Mouse (Mus musculus): ENCODE data around the gene Kncn. TPM values are rescaled to one million over a fixed set of nuclear protein-coding genes. Genes with fewer than 3 reads are reported as not detected.

The Kncn gene
- polyA plus RNA-seq (2014; fragmentation: Nextera tagmentation; extraction: Ambion mirVana), result not detected in 2 replicates

- H3K4me1 ChIP-seq (replicated peaks; ENCODE audit: control insufficient read depth, insufficient read depth, low read length), result peaks cover 7% of the 10 kb centered on the region
- H3K4me3 ChIP-seq (ENCODE audit: low read depth, low read length), result no peak within 1 kb of the TSS
- no peaks in the 10 kb centered on the region for H3K36me3 ChIP-seq (ENCODE audit: control insufficient read depth, insufficient read depth, low read length)
- WGBS, result 73% methylated on average over 6 of the region's 6 CpGs
- no peaks in the 10 kb centered on the region for H3K9me3 ChIP-seq (ENCODE audit: control insufficient read depth, low read length)
- no peak for ATAC-seq (ENCODE audit: low FRiP score)
- no peak within 1 kb of the TSS for H3K4me2 ChIP-seq (replicated peaks; ENCODE audit: low read depth, low read length)
- no peak within 1 kb of the TSS for H3K27ac ChIP-seq (ENCODE audit: low read depth, low read length)
- H3K9ac ChIP-seq (ENCODE audit: low read depth, low read length), result no peak within 1 kb of the TSS
- H3K27me3 ChIP-seq (ENCODE audit: control insufficient read depth, insufficient read depth, low read length), result no peaks in the 10 kb centered on the region
- no peak for DNase-seq (ENCODE audit: low spot score)
Measured at GRCm38 (mm10) chr4:115884022-115884421, at the start of gene Kncn. Gene Kncn, plus strand, starts transcription at chr4:115884400.

- ATAC-seq (ENCODE audit: low FRiP score), result no peak
- H3K9me3 ChIP-seq (ENCODE audit: control insufficient read depth, low read length), result no peaks in the 10 kb centered on the region
Measured at GRCm38 (mm10) chr4:115835576-115835975, 48.6 kb upstream of the Kncn start.

DNA sequence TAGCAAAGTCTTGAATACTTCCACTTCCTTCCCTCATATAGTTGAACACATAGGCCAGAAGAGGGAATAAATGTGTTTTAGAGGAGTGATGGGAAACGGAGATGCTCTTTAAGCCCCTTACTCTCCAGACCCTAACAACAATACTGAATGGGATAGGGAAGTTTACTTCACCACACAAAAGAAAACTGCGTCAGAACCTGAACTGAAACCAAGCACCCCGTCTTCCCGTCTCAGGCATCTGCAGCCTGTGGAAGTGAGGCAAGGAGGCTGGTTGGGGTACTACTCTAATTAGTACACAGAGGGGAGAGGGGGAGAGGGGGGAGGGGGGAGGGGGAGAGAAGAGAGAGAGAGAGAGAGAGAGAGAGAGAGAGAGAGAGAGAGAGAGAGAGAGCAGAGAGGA is 46.0 kb upstream of the Kncn start:
- H3K27ac ChIP-seq (ENCODE audit: low read depth, low read length), result no peak overlapping the region
- peak overlapping the region; percentile 48; the same call in 1 of the 2 replicates for H3K4me2 ChIP-seq (replicated peaks; ENCODE audit: low read depth, low read length)
- 84% methylated on average over 4 of the region's 4 CpGs for WGBS
- H3K9ac ChIP-seq (ENCODE audit: low read depth, low read length), result no peak overlapping the region
- no peak overlapping the region for H3K4me3 ChIP-seq (ENCODE audit: low read depth, low read length)
- H3K27me3 ChIP-seq (ENCODE audit: control insufficient read depth, insufficient read depth, low read length), result no peaks in the 10 kb centered on the region
- no peaks in the 10 kb centered on the region for H3K9me3 ChIP-seq (ENCODE audit: control insufficient read depth, low read length)
- DNase-seq (ENCODE audit: low spot score) (no peak), ATAC-seq (ENCODE audit: low FRiP score) (no peak)
- no peaks in the 10 kb centered on the region; the same call in 1 of the 2 replicates for H3K4me1 ChIP-seq (replicated peaks; ENCODE audit: control insufficient read depth, insufficient read depth, low read length)
- 0 out of 2 replicates have a peak, but pooled peaks cover 2% of the 10 kb centered on the region for H3K36me3 ChIP-seq (ENCODE audit: control insufficient read depth, insufficient read depth, low read length)

More at GRCm38 (mm10) chr4:115835576-115835975, 48.6 kb upstream of the Kncn start:
- Histone ChIP-seq H3K27ac (ENCODE audit: low read depth, low read length) (no peak overlapping the region), H3K36me3 (ENCODE audit: control insufficient read depth, insufficient read depth, low read length) (no peaks in the 10 kb centered on the region), H3K27me3 (ENCODE audit: control insufficient read depth, insufficient read depth, low read length) (no peaks in the 10 kb centered on the region), H3K4me2 (replicated peaks; ENCODE audit: low read depth, low read length) (no peak overlapping the region), H3K9ac (ENCODE audit: low read depth, low read length) (no peak overlapping the region), H3K4me3 (ENCODE audit: low read depth, low read length) (no peak overlapping the region), H3K4me1 (replicated peaks; ENCODE audit: control insufficient read depth, insufficient read depth, low read length) (no peaks in the 10 kb centered on the region; the same call in 1 of the 2 replicates)
- DNase-seq (ENCODE audit: low spot score), result no peak
- WGBS, result 82% methylated on average over 2 of the region's 2 CpGs

DNA sequence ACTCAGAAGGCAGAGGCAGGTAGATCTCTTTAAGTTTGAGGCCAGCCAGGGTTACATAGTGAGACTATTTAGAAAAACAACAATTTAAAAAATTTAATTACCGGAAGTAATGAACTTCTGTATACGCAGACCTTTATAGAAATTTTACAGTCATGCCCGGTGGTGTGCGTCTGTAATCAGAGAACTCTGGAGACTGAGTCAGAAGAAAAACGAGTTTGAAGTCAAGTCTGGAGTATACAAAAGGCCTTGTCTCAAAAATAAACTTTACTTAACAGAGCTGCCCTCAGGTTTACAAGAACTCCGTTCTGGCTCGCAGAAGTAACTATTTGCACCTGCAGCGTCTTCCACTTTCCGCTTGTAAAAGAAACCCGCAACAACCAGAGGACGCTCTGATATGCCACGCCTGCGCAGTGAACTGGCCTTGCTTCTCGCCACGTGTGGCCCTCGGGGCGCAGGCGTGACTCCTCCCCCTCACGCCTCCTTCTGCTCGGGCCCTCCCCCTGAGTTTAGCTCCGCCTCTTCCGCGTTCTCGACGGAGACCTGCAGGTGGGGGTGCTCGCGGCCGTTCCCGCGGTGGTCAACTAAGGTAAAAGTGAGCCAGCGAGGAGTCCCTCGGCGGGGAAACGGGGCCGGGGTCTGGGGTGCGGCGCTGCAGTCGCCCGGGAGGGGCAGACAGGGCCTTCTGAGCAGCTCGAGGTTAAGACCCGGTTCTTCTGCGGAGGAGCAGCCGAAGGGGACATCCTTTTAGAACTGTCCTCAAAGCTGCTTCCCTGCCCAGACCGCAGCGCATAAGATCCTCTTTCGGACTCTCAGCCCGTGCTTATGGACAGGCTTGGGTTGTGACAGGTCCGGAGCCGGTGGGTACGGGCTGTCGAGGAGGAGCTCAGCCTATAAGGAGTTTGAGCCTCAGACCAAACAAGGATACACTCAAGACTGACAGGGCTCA is 45.2 kb upstream of the Kncn start, which contains the start of gene Mknk1:
Gene Mknk1 (plus strand): TSS at position 503 of the 946 bp plus-strand sequence.
- H3K36me3 ChIP-seq (ENCODE audit: control insufficient read depth, insufficient read depth, low read length), result 0 out of 2 replicates have a peak, but pooled peaks cover 2% of the 10 kb centered on the region
- DNase-seq (ENCODE audit: low spot score), result peak; percentile 95
- H3K4me1 ChIP-seq (replicated peaks; ENCODE audit: control insufficient read depth, insufficient read depth, low read length), result no peaks in the 10 kb centered on the region; the same call in 1 of the 2 replicates
- H3K9me3 ChIP-seq (ENCODE audit: control insufficient read depth, low read length), result no peaks in the 10 kb centered on the region
- H3K9ac ChIP-seq (ENCODE audit: low read depth, low read length), result peak within 1 kb of the TSS; percentile 73
- no peaks in the 10 kb centered on the region for H3K27me3 ChIP-seq (ENCODE audit: control insufficient read depth, insufficient read depth, low read length)
- peak within 1 kb of the TSS; percentile 74 for H3K4me3 ChIP-seq (ENCODE audit: low read depth, low read length)
- WGBS, result 3% methylated on average over 51 of the region's 51 CpGs
- H3K4me2 ChIP-seq (replicated peaks; ENCODE audit: low read depth, low read length), result peak within 1 kb of the TSS; percentile 48
- ATAC-seq (ENCODE audit: low FRiP score), result peak; percentile 95
- no peak within 1 kb of the TSS for H3K27ac ChIP-seq (ENCODE audit: low read depth, low read length)

DNA sequence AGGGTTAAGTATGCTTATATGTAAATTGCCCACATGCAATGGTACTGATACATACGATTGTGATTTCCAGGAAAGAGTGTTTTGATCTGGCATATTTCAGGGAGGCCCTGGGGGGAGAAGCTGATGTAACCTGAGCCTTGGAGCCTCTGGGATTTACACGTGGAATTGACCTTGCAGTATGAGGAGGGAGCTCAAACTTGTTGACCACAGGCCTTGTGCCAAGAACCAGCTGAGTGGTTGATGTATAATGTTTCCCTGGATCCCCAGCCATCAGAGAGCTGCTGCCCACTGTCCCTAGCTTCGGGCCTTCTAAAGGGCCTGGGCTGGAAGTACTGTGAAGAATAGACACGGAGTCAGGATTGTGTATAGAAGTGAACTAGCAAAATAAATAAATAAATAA is 44.2 kb upstream of the Kncn start:
- H3K4me2 ChIP-seq (replicated peaks; ENCODE audit: low read depth, low read length), result peak overlapping the region; percentile 48; the same call in 1 of the 2 replicates
- H3K27me3 ChIP-seq (ENCODE audit: control insufficient read depth, insufficient read depth, low read length), result no peaks in the 10 kb centered on the region
- 0 out of 2 replicates have a peak, but pooled peaks cover 2% of the 10 kb centered on the region for H3K36me3 ChIP-seq (ENCODE audit: control insufficient read depth, insufficient read depth, low read length)
- H3K4me3 ChIP-seq (ENCODE audit: low read depth, low read length), result peak overlapping the region; percentile 2; the same call in 1 of the 2 replicates
- H3K9ac ChIP-seq (ENCODE audit: low read depth, low read length), result no peak overlapping the region
- no peak for DNase-seq (ENCODE audit: low spot score)
- ATAC-seq (ENCODE audit: low FRiP score), result no peak
- H3K27ac ChIP-seq (ENCODE audit: low read depth, low read length), result no peak overlapping the region
- no peaks in the 10 kb centered on the region for H3K9me3 ChIP-seq (ENCODE audit: control insufficient read depth, low read length)
- H3K4me1 ChIP-seq (replicated peaks; ENCODE audit: control insufficient read depth, insufficient read depth, low read length), result no peaks in the 10 kb centered on the region; the same call in 1 of the 2 replicates
- WGBS, result 58% methylated on average over 4 of the region's 4 CpGs

DNA sequence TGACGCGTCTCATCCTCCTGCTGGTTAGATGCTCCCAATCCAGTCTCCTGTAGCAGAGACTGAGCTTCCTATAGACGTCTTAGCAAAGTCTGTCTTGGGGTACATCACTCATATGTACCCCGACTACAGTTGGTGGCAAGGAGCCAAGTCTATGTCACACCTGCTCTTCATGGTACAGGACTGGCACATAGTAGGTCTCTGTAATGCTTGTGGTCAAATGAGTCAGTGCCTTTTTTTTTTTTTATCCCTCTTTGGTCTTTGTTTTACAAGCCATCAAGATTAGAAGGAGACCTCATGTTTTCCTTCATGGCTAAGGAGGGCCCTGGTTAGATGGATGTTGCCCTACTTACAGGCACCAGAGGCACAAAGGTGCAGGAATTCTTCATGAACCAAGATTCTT is 43.4 kb upstream of the Kncn start:
- Histone ChIP-seq H3K36me3 (ENCODE audit: control insufficient read depth, insufficient read depth, low read length) (0 out of 2 replicates have a peak, but pooled peaks cover 2% of the 10 kb centered on the region), H3K4me2 (replicated peaks; ENCODE audit: low read depth, low read length) (no peak overlapping the region), H3K4me1 (replicated peaks; ENCODE audit: control insufficient read depth, insufficient read depth, low read length) (no peaks in the 10 kb centered on the region; the same call in 1 of the 2 replicates), H3K27me3 (ENCODE audit: control insufficient read depth, insufficient read depth, low read length) (no peaks in the 10 kb centered on the region), H3K9ac (ENCODE audit: low read depth, low read length) (no peak overlapping the region), H3K27ac (ENCODE audit: low read depth, low read length) (no peak overlapping the region), H3K9me3 (ENCODE audit: control insufficient read depth, low read length) (no peaks in the 10 kb centered on the region), H3K4me3 (ENCODE audit: low read depth, low read length) (no peak overlapping the region)
- 93% methylated on average over 4 of the region's 4 CpGs for WGBS
- DNase-seq (ENCODE audit: low spot score) (no peak), ATAC-seq (ENCODE audit: low FRiP score) (no peak)

DNA sequence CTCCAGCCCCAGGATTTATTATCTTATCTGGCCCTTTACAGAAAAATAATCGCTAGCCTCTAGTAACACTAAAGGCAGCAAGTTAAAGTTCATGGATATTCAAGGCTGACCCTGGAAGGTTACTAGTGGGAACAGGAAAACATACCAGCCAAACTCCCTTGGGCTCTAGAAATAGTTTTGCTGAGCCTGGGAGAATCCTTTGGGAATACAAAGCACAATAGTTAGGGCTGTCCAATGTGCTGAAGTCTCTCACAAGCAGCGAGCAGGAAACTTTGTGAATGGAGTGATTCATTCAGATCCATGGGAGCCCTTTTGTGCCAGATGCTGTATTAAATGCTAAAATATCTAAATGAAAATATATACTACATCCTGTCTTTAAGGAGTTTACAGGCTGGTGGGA is 37.5 kb upstream of the Kncn start:
- Histone ChIP-seq H3K27ac (ENCODE audit: low read depth, low read length) (no peak overlapping the region), H3K36me3 (ENCODE audit: control insufficient read depth, insufficient read depth, low read length) (0 out of 2 replicates have a peak, but pooled peaks cover 4% of the 10 kb centered on the region), H3K4me3 (ENCODE audit: low read depth, low read length) (no peak overlapping the region), H3K9me3 (ENCODE audit: control insufficient read depth, low read length) (no peaks in the 10 kb centered on the region), H3K9ac (ENCODE audit: low read depth, low read length) (no peak overlapping the region), H3K27me3 (ENCODE audit: control insufficient read depth, insufficient read depth, low read length) (no peaks in the 10 kb centered on the region), H3K4me2 (replicated peaks; ENCODE audit: low read depth, low read length) (no peak overlapping the region), H3K4me1 (replicated peaks; ENCODE audit: control insufficient read depth, insufficient read depth, low read length) (no peaks in the 10 kb centered on the region)
- no peak for DNase-seq (ENCODE audit: low spot score)
- 49% methylated on average over 2 of the region's 2 CpGs for WGBS
- no peak for ATAC-seq (ENCODE audit: low FRiP score)

GRCm38 (mm10) chr4:115847377-115847776 is 36.8 kb upstream of the Kncn start:
- H3K27me3 ChIP-seq (ENCODE audit: control insufficient read depth, insufficient read depth, low read length), result no peaks in the 10 kb centered on the region
- no peak overlapping the region for H3K9ac ChIP-seq (ENCODE audit: low read depth, low read length)
- 66% methylated on average over 5 of the region's 5 CpGs for WGBS
- no peaks in the 10 kb centered on the region for H3K9me3 ChIP-seq (ENCODE audit: control insufficient read depth, low read length)
- 0 out of 2 replicates have a peak, but pooled peaks cover 4% of the 10 kb centered on the region for H3K36me3 ChIP-seq (ENCODE audit: control insufficient read depth, insufficient read depth, low read length)
- H3K27ac ChIP-seq (ENCODE audit: low read depth, low read length), result no peak overlapping the region
- no peak overlapping the region for H3K4me2 ChIP-seq (replicated peaks; ENCODE audit: low read depth, low read length)
- ATAC-seq (ENCODE audit: low FRiP score) (no peak), DNase-seq (ENCODE audit: low spot score) (no peak)
- H3K4me3 ChIP-seq (ENCODE audit: low read depth, low read length), result no peak overlapping the region
- H3K4me1 ChIP-seq (replicated peaks; ENCODE audit: control insufficient read depth, insufficient read depth, low read length), result no peaks in the 10 kb centered on the region
